Mouse (Mus musculus): Measurements from ENCODE around the gene Olfr1336.

DNA sequence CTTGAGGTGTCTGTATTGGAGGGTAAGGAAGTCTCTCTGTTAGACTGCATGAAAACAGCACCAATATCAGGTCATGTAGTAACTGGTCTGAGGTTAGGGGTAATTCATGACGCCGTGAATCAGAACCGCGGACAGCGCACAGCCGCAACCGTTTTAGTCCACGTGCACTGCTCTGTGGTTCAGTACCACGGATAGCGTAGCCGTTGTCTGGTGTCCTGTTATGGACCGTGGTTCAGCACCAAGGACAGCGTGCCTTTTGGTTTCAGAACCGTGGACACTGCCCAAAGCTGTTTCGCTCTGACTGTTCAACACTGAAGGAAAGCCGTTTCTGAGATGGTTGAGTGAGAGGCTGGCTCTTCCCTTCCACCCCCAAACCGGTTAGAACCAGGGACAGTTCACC is 45.9 kb upstream of the Olfr1336 start, which contains the start of gene Gm20715:
- TF ChIP-seq CTCF (conservative IDR thresholded peaks at IDR 0.05; ENCODE audit: low read length) (no peak), POU5F1 (IDR thresholded peaks at IDR 0.05; ENCODE audit: borderline replicate concordance, low read length) (no peak)

All from E14TG2a.4 (cell line).